Mouse (Mus musculus): Measurements from ENCODE around the gene Cyp1a1.

Gene Cyp1a1

DNA sequence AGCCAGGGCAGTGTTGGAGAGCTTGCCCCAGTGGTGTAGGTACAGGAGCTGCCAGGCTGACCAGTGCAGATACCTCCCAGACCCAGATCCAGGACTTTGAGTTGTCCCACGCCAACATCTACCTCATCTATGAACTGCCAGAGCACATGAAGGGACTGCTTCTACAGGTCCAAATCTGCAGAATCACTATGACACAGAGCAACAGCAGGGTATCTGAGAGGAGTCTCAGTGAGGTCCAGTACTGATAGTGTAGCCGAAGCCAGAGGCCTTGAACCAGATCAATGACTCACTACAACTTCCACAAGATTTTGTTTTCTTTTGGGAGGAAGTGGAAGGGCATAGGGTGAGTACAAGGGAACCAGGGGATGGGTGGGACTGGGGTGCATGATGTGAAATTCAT, at the start of gene Cyp1a1:
Gene Cyp1a1, plus strand, starts transcription at position 178 of the 400 bp plus-strand sequence.
- no peak for DNase-seq (ENCODE audit: low spot score)

GRCm38 (mm10) chr9:57638651-57639459, 48.9 kb upstream of the Cyp1a1 start:
- peak; percentile 70 for DNase-seq (ENCODE audit: low spot score)

- DNase-seq (ENCODE audit: low spot score), result no peak
These were observed 47.9 kb upstream of the Cyp1a1 start for GRCm38 (mm10) chr9:57639661-57640328.

GRCm38 (mm10) chr9:57640384-57640783, 47.3 kb upstream of the Cyp1a1 start:
- DNase-seq (ENCODE audit: low spot score), result peak; percentile 74

- no peak for DNase-seq (ENCODE audit: low spot score)
These were observed 46.7 kb upstream of the Cyp1a1 start for GRCm38 (mm10) chr9:57641022-57641421.

DNA sequence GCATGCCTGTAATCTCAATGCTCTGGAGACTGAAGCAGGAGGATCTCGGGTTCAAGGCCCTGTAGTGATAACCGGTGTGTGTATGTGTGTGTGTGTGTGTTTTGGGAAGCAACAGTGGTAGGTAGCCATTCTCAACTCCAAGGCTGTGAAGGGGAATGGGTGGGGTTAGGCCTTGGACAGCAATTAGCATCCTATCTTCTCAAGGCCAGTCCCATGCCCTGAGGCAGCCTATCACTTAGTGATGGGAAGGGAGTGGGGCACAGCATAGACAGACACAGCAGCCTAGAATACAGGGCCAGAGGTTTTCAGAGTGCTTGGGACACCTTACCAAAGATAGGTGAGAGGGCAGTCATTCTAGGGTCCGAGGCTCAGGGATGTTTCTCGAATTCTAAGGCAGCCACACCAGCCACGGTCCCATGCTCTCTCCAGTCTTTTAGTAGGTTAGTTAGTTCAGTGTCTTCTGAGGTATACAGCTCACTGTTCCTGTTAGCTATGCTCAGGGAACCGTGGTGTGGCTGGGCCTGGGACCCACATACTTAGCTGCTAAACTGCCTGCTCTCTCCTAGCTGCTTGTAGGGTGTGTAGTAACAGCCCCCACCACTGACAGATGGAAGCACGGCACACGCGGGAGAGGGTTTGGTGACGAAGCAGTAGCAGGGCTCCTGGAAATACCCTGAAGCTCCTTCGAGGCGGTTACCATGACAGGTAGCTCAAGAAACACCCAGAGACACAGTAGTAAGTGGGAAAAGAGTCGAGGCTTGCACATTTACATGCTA, 45.8 kb upstream of the Cyp1a1 start:
- DNase-seq (ENCODE audit: low spot score), result no peak

DNA sequence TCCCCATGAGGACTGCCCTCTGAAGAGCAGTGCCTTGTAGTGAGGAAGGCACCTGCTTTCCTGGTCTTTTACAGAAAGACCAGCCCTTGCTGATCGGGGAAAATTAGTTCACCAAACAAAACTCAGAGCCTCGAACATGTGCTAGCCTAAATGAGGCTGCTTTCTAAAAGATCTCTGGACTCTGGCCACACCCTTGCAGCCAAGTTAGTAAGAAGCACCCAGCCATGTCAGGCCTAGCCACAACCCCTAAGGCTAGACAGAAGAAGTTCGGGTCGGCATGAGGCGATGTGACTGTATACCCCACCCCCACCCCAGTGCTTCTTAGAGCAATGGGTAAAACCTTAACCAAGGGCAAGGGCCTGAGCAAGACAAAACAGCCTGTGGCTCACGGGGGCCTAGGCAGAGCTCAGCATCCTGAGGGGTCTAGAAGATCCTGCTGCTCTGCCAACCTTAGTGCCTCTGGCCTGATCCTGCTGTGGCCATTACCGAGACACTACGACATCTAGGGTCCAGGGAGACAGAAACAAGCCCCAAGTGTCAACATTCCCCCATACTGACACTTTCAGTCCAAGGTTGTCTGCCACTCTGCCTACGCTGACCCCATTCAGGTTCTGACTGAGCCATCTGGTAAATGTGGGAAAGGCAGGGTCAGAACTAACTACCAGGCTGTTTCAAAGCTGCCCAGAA, 44.4 kb upstream of the Cyp1a1 start:
- no peak for DNase-seq (ENCODE audit: low spot score)

DNA sequence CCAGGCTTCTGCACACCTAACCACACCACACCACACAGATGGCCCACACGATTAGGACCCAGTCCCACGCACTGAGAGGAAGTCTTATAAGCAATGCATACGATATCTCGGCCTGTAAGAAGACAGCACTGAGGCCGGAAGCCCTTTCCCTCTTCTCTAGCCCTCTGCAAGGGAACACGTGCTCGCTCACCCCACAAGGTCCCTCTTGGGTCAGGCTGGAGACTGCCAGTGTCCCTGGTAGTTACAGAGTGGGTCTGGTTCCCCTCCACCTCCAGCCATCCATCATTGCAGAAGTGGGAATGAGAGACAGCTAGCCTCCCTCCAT, 43.9 kb upstream of the Cyp1a1 start:
- DNase-seq (ENCODE audit: low spot score), result peak; percentile 48

- DNase-seq (ENCODE audit: low spot score), result no peak
These were observed 43.2 kb upstream of the Cyp1a1 start for GRCm38 (mm10) chr9:57644442-57644943.

DNA sequence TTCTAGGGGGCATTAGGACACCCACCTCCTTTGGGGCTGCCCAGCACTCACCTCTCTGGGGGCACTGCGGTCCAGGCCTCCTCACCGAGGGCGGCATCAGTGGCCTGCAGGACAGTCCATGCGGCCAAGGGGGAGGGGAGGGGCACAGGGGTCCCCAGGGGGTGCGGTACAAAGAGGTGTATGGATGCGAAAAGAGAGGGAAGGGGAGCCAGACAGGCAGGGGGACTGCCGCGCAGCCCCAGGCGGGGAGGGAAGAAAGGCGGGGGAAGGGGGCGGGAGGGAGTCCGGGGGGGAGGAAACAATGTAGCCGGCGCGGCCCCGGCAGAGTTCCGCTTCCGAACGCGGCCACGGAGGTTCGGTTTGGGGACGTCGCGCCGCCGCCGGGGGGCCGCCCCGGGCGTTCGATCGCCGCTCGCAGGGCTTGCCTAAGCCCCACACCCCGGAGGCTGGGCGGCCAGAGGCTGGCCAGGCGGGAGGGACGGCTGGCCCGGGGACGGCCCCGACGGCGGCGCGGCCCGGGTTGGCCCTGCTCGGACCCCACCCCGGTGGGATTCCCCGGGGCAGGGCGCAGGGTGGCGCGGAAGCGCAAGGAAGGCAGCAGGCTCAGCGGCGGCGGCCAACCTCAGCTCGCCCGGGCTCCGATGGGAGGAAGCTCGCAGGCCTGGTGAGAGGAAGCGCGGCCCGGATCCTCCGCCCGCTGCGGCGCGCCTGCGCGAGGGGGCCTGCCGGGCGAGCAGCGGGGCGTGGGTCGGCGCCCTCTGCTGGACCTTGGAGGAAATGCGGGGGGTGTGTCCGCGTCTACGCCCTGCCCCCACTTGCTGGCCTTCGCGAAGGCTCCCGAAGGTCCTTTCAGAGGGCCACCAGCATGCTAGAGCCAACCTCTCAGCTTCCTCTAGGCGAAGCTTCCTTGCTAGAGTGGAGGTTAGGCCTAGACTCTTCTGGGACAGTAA, 42.5 kb upstream of the Cyp1a1 start:
- peak; percentile 92 for DNase-seq (ENCODE audit: low spot score)

DNA sequence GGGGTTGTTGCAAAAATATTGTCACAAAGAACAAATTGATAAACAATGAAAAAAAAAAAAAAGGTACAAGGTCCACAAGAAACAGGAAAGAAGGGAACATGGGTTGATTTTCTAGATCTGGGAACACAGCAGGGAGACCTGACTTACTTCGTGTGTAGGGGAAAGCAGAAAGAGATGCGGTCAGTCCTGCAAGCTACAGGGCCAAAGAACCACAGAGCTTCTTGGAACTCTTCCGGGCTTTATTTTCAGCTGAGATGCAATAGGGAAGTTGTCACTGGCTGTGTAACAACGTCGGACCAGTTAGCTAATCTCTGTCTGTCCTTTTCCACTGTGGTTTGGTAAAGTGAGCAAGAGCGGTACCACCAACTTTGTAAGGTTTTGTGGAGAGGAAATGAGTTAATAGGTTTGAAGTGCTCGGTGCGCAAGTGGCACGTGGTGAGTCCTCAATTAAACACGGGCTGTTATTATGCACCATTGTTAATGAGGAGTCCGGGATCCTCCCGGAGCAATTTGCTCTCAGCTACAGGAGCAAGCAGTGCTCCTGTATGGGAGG, 41.1 kb upstream of the Cyp1a1 start:
- no peak for DNase-seq (ENCODE audit: low spot score)

GRCm38 (mm10) chr9:57647286-57648108, 40.2 kb upstream of the Cyp1a1 start:
- DNase-seq (ENCODE audit: low spot score), result no peak

GRCm38 (mm10) chr9:57650130-57650785, 37.5 kb upstream of the Cyp1a1 start:
- DNase-seq (ENCODE audit: low spot score), result no peak

GRCm38 (mm10) chr9:57650786-57651311, 36.9 kb upstream of the Cyp1a1 start:
- no peak for DNase-seq (ENCODE audit: low spot score)

DNA sequence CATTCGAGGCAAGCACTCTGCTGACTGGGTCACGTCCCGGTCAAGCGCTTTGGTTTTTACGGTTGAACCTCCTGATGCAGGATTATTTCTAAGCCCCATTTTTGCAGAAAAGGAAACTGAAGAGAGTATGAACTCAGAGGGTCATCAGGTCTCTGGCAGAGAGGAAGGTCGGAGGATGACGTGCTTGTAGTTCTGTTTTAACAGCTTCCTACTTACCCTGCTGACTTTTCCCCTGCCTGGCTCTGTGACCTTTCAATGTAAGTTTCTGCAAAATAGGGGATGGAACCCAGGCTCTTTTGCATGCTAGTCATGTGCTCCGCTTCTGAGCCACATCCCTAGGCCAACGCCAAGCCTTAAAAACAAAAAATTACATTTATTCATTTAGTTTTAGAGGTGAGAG, 35.4 kb upstream of the Cyp1a1 start:
- no peak for DNase-seq (ENCODE audit: low spot score)

DNA sequence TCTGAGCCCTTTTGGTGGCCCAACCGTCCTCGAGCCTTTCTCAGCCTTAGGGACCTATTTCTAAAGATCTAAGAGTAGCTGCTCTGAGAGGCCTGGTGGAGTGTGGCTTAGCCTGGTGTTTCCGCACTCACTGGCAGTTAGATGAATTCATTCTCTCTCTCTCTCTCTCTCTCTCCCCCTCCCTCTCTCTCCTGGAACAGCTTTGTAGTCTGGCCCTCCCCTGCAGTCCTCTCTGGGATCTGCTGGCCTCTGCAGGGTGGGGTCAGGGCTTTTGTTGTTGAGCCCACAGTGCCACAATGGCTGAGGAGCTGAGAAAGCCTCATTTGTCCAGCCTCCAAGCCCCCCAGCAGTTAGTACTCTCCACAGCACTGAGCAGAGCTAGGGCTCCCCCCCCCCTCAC, 34.9 kb upstream of the Cyp1a1 start:
- DNase-seq (ENCODE audit: low spot score), result no peak

GRCm38 (mm10) chr9:57653283-57653682, 34.4 kb upstream of the Cyp1a1 start, which contains the start of gene Csk:
Gene Csk (minus strand): TSS chr9:57653631.
- no peak for DNase-seq (ENCODE audit: low spot score)

- DNase-seq (ENCODE audit: low spot score), result no peak
These were observed 32.8 kb upstream of the Cyp1a1 start for GRCm38 (mm10) chr9:57654966-57655365.

DNA sequence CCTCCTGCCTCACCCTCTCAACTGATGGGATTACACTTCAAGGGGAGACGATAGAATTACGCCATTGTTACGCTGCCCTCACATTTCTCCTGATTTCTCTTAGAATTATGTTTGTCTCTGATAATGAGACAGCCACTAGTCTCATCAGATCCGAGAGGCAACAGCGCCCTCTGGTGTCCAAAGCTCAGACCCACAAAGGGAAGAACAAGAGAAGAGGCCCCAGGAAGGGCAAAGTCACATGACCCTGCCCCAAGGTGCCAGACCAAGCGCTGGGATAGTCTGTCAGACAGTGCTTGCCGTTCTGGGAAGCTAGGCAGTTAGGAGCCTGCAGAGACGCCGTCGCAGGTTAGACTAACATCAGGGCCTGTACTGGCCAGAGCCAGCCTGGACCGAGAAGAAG, 32.0 kb upstream of the Cyp1a1 start:
- peak; percentile 88 for DNase-seq (ENCODE audit: low spot score)

Data from spleen, adult 12 weeks (tissue).